Mouse (Mus musculus): ENCODE measurements around the gene Slc38a1.

The Slc38a1 gene

GRCm38 (mm10) chr15:96562521-96562920 is 80.2 kb downstream of the Slc38a1 start:
- no peak for DNase-seq (ENCODE audit: low read depth, low spot score)

DNA sequence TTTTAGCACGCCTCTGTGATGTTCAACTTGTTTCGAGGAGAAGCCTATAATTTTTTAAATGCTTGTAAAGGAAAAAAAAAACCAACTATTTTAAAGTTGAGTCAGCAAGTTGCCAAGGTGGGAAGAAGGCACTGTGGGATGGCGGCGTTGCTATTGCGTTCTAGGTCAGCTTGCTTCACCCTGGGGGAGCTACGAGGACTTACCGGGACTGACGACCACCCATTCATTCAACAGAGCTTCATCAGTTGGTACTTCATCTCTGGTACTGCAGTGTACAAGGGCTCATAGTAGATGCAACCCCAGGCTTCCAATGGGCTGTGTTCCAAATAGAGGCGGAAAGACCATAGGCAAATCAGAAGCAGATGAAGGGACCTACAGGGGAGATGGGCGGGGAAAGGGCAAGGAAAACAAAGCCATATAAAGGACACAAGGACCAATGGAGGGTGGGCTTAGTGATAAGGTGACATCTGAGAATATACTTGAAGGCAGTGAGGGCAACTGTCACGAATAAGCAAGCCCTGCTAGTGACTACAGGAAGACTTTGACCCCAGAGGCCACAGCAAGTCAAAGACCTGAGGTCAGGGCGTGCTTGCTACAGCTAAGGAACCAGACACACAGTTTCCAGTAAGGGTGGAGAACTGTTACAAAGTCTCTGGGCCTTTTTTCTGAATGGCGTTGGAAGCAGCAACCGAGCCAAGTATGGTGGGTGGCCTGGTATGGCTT is 82.0 kb downstream of the Slc38a1 start:
- DNase-seq (ENCODE audit: low read depth, low spot score) = no peak

DNA sequence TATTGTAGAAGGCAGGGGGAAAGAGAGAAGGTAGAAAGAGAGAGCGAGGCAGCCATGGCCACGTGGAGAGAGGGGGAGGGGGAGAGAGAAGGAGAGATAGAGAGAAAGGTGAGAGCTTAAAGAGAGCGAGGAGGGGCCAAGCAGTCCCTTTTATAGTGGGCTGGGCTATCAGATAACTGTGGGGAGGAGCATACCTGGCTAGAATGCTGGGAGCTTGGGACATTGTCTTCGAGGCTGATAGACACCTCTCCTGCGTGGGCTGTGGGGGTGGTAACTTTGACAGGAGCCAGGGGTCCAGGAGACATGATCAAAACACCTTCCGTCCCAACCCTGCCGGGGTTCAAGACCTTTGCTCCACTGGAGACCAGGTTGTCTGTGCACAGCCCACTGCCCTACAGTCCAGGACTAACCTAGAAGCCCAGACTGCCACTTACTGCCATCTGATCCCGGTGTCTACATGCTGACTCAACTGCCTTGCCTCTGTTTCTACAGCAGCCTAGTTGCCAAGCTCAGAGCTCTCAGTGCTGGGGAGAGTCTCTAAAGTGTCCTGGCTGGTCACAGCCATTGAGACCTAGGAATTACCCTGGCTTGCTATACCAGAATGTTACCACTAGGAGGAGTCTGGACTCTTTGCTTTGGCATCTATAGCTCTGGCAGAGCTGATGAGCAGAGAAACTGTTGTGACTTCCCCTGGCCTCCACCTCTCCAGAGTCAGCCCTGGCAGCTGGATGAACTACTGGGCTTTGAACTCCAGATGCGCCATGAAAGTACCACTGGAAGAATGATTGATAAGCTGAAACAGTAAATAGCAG is 90.9 kb downstream of the Slc38a1 start:
- DNase-seq (ENCODE audit: low read depth, low spot score) = no peak

- no peak for DNase-seq (ENCODE audit: low read depth, low spot score)
These were observed 91.6 kb downstream of the Slc38a1 start for GRCm38 (mm10) chr15:96551107-96551506.

- no peak for DNase-seq (ENCODE audit: low read depth, low spot score)
These were observed 94.3 kb downstream of the Slc38a1 start for GRCm38 (mm10) chr15:96548363-96548762.

DNA sequence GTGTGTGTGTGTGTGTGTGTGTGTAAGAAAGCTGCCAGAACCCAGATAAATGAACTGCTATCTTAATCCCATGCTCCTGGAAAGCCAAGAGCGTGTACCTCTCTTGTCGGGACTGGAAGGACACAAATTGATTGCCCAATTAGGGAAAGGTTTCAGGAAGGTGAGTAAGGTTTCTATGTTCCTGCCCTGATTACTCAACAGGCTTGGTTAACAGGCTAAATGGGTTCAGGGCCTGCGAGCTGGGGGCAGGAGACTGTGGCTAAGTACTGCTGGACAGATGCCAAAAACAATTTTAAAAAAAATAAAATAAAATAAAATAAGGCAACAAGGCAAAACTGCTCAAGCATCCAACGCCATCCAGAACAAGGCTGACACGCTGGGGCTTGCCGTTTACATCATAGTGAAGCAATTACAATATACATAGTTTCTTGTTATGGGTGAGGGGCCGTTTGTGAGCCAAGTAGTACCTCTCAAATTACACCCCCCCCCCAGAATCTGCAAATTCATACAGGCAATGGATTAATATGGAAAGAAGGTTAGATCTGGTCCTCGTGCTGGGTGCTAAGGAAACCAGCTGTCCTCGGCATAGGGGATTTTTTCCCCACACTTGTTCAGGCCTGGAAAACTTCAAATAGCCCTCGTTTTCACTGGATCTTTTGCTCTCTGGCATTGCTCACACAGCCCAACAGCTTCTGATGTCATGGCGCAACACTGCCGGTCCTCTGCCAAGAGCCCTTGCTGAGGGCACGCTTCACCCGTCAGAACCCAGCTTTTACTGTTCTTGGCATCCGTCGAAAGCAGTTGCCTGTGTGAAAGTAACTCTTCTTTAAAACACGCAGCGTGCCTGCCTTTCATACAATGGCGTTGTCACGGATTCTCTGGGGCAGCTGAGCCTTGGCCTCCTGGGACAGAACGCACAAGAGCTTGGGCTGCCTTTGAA is 95.2 kb downstream of the Slc38a1 start:
- DNase-seq (ENCODE audit: low read depth, low spot score) = no peak

- DNase-seq (ENCODE audit: low read depth, low spot score) = no peak
These were observed 99.4 kb downstream of the Slc38a1 start for GRCm38 (mm10) chr15:96543181-96543828.

- peak; percentile 70 for DNase-seq (ENCODE audit: low read depth, low spot score)
These were observed 100.6 kb downstream of the Slc38a1 start for GRCm38 (mm10) chr15:96542135-96542534.

- DNase-seq (ENCODE audit: low read depth, low spot score) = no peak
These were observed 105.4 kb downstream of the Slc38a1 start for GRCm38 (mm10) chr15:96537272-96537671.

DNA sequence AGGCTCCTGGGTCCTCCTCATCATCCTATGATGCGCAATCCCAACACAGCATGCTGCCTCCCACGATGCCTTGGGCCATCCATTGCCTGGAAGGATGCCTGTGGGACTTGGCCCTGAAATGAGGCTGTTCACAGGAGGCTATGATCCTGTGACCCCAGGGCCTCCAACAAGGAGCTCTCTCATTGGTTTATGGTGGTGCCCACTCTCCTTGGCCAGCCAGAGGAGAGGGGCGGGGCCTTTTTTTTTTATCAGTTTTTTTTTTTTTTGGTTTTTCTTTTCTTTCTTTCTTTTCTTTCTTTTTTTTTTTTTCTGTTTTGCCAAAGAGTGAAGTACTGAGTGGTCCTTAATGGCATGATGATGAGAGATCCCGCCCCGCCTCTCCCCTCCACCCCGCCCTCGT is 106.3 kb downstream of the Slc38a1 start:
- DNase-seq (ENCODE audit: low read depth, low spot score) = no peak

DNA sequence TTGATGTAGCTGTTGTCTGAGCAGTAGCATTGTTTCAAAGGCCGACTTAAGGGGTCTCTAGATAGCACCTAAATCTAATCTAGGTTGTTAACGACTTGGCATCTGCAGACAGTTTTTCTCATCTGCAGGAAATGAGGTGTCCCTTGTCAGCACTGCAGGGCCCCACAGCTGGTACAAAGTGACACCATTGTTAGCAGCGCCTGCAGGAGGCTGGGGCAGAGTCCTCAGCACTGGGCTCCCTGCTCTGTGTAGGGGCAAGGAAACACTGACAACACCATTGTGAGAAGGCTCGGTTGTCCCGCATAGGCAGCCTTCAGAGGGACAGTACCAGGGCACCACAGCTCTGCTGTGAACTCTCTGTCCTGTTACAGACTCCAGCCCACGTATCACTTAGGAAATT is 115.0 kb downstream of the Slc38a1 start:
- DNase-seq (ENCODE audit: low read depth, low spot score) = no peak

DNA sequence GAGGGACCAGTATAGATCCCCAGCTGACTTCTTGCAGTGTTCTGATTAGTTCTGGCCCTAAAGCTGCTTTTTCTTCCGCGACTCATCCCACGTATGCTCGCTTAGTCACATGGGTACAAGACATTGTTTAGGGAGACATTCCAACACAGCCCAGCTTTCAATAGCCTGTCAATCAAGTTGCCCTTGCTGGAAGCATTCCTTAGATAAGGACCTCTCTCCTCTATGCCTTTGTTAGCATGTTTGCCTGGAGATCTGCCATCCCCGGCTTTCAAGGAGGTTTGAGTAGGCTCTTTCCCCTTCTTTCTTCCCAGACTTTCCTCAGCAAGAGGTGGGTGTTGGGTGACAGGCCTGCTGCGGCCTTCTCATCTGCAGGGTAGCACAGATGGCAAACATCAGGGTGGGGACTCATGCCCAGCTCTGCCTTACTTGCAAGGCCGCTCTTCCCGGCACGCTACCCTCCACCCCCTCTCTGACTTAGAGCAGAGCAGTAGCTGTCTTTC is 118.4 kb downstream of the Slc38a1 start:
- DNase-seq (ENCODE audit: low read depth, low spot score) = no peak

All from telencephalon, adult 2 months (tissue).